Mouse (Mus musculus): ENCODE data around the gene Galnt11.

GRCm38 (mm10) chr5:25222752-25223702 is 1.3 kb downstream of the Galnt11 start, which contains the start of gene E130116L18Rik:
- TF ChIP-seq CTCF (IDR thresholded peaks at IDR 0.05; ENCODE audit: insufficient read depth, low read depth, low read length) = no peak
- TF ChIP-seq POLR2A (IDR thresholded peaks at IDR 0.05; ENCODE audit: insufficient read depth, low read depth, low read length) = peak; percentile 95
